ENCODE assay signal across 15 mouse cellular contexts in the genomic region with DNA sequence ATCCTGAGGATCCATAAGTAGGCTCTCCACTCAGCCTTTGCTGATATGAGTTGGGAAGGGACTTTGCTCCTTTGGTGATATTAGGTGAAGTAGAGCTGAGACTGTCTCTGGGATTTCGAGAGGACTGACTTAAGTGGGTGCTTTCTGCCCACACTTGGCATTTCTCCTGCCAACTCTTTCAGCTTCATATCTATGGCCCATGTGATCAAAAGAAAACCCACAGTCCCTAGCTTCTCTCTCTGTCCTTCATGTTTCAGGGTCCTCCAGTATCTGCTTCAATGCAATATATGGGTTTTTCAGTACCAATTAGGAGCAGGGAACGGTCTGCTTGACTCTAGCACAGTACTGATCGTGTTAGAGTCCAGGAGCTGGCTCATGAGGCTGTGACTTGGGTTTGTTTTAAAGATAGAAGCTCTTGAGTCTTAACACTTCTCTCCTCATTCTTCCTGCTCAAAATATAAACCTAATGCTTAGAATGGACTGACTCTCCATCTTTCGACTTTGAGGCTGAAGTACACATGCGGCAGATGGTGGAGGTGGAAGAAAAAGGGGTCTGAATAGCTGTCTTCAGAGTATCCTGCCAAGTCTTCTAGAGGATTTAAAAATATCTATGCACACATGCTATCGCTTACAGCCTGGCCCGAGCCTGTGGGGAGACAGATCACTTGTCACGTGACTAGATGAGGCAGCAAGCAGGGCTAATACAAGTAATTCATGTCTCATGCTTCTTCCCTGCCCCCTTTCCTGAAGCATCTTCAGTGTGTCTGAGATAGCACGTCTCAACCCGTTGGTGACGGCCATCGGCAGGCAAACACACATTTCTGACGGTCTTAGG.
A peak's percentile ranks its signal among the peaks of the same experiment; 100 is the strongest.
DNase-seq lines count a peak whose midpoint lies in the region; ATAC-seq and TF ChIP-seq lines count a peak whose summit lies in the region.
"Had no signal": no experiment of that assay in that cellular context is flagged by ENCODE, and none has a peak within 500 bp of the region (broad histone marks: within the 10 kb centered on the region; RNA-seq: fewer than 3 reads in every experiment).

No protein-coding gene starts in this region.

- peak; percentile 37 to 47 for DNase-seq in cerebellum, postnatal 10 days
- DNase-seq in cerebellum, adult 18-20 months, result no peak
- peak; percentile 40 for DNase-seq in layer of hippocampus, adult 9-11 months
- no peak for DNase-seq in layer of hippocampus, postnatal 14 days (ENCODE audit: low spot score in 2 of 2)
- no peak for DNase-seq in testis, postnatal 14 days (ENCODE audit: low spot score)
- DNase-seq: adrenal gland, postnatal 14 days; cerebellum, adult 8-10 months; heart, adult 18-20 months; kidney, postnatal 36 days; thymus, adult 18-20 months had no signal

- H3K9ac ChIP-seq in forebrain, embryonic 16.5 days (replicated peaks; ENCODE audit: low read depth, low read length), result no peak overlapping the region
- H3K9ac ChIP-seq: limb, embryonic 13.5 days had no signal

- H3K4me2 ChIP-seq in forebrain, embryonic 16.5 days (ENCODE audit: low read length), result no peak overlapping the region
- H3K4me2 ChIP-seq in myocyte (ENCODE audit: low read depth), result peak overlapping the region; percentile 40
- H3K4me2 ChIP-seq: limb, embryonic 13.5 days had no signal

- peak; percentile 58 for ATAC-seq in forebrain, embryonic 16.5 days
- ATAC-seq in megakaryocyte progenitor cell, adult 5-6 weeks (replicated peaks; ENCODE audit: poor library complexity), result no peak

- H3K79me2 ChIP-seq in myocyte (ENCODE audit: control insufficient read depth, insufficient read depth), result no peaks in the 10 kb centered on the region

- no peak overlapping the region for H3K27ac ChIP-seq in forebrain, embryonic 16.5 days (ENCODE audit: low read length)
- H3K27ac ChIP-seq: limb, embryonic 13.5 days had no signal

- no peaks in the 10 kb centered on the region for H3K36me3 ChIP-seq in forebrain, embryonic 16.5 days (ENCODE audit: control insufficient read depth, insufficient read depth)
- H3K36me3 ChIP-seq in myocyte (ENCODE audit: control insufficient read depth, insufficient read depth), result no peaks in the 10 kb centered on the region
- H3K36me3 ChIP-seq: limb, embryonic 13.5 days had no signal

- H3K4me3 ChIP-seq in forebrain, embryonic 16.5 days (replicated peaks; ENCODE audit: low read length), result no peak overlapping the region
- H3K4me3 ChIP-seq in myocyte, result no peak overlapping the region
- H3K4me3 ChIP-seq: limb, embryonic 13.5 days had no signal

- H3K9me3 ChIP-seq in forebrain, embryonic 16.5 days (ENCODE audit: control insufficient read depth, low read length), result no peaks in the 10 kb centered on the region
- H3K9me3 ChIP-seq: megakaryocyte, embryonic 14.5 days had no signal

- no peak overlapping the region for H3ac ChIP-seq in myocyte (ENCODE audit: control insufficient read depth, insufficient read length)

- TF ChIP-seq POLR2A in myocyte (IDR thresholded peaks at IDR 0.05; ENCODE audit: insufficient read length, low read depth), result no peak

- 78% methylated on average over 13 of the region's 13 CpGs for WGBS in forebrain, embryonic 16.5 days

- H3K4me1 ChIP-seq in forebrain, embryonic 16.5 days (replicated peaks; ENCODE audit: control insufficient read depth, insufficient read depth, low read length), result no peaks in the 10 kb centered on the region

- no peaks in the 10 kb centered on the region for H3K27me3 ChIP-seq in forebrain, embryonic 16.5 days (replicated peaks; ENCODE audit: control insufficient read depth, insufficient read depth, low read length)
- H3K27me3 ChIP-seq in myocyte (ENCODE audit: control insufficient read depth, insufficient read depth, insufficient read length), result no peaks in the 10 kb centered on the region
- H3K27me3 ChIP-seq: limb, embryonic 13.5 days; megakaryocyte, embryonic 14.5 days had no signal

TF ChIP-seq in myocyte, 11 proteins besides CTCF, POLR2A, EP300 and RAD21:
- TF ChIP-seq TCF12 (IDR thresholded peaks at IDR 0.05; ENCODE audit: insufficient read depth, poor library complexity, severe bottlenecking) (no peak), USF1 (IDR thresholded peaks at IDR 0.05; ENCODE audit: low read depth) (peak; percentile 73), E2F4 (IDR thresholded peaks at IDR 0.05; ENCODE audit: insufficient read depth) (no peak)
TF ChIP-seq in myocyte: peak in this region for 1.

Comparison
In these comparisons a context has a peak if more than half of its experiments do, and no peak if none do; other contexts are left out.
1. DNase-seq: peak in cerebellum, postnatal 10 days (2 of 2) and layer of hippocampus, adult 9-11 months (single experiment); none in cerebellum, adult 18-20 months (0 of 2), layer of hippocampus, postnatal 14 days (0 of 2) and testis, postnatal 14 days (single experiment).